Mouse (Mus musculus): ENCODE data around the gene Olfr963. TPM values are rescaled to one million over a fixed set of nuclear protein-coding genes. Genes with fewer than 3 reads are reported as not detected.
A peak's percentile ranks its signal among the peaks of the same experiment; 100 is the strongest.
"Not testable (repeated sequence)": the region's sequence is repeated elsewhere in the genome, so short reads cannot be mapped to it uniquely, and the experiment has no call there.

The Olfr963 gene
- polyA plus RNA-seq, 1 experiment from 2014 or later = not detected

GRCm38 (mm10) chr9:39679280-39679679 is 12.3 kb downstream of the Olfr963 start:
- H3K27ac ChIP-seq = no peak overlapping the region
- WGBS = 61% methylated on average over 2 of the region's 2 CpGs
- H3K36me3 ChIP-seq = no peaks in the 10 kb centered on the region
- H3K9me3 ChIP-seq = no peaks in the 10 kb centered on the region
- H3K27me3 ChIP-seq = no peaks in the 10 kb centered on the region
- no peaks in the 10 kb centered on the region for H3K4me1 ChIP-seq
- no peak overlapping the region for H3K4me2 ChIP-seq
- H3K4me3 ChIP-seq = no peak overlapping the region
- no peak overlapping the region for H3K9ac ChIP-seq
- ATAC-seq (ENCODE audit: borderline replicate concordance, extremely low read depth, low FRiP score, low TSS enrichment) = no peak

GRCm38 (mm10) chr9:39701123-39701522 is 34.1 kb downstream of the Olfr963 start:
- WGBS = 86% methylated on average over 8 of the region's 8 CpGs
- not testable (repeated sequence) for ATAC-seq (ENCODE audit: borderline replicate concordance, extremely low read depth, low FRiP score, low TSS enrichment); H3K9ac ChIP-seq

GRCm38 (mm10) chr9:39707017-39707416 is 40.0 kb downstream of the Olfr963 start, which contains the start of gene Olfr149:
Olfr149 (minus strand) TSS chr9:39707117.
- H3K27me3 ChIP-seq = no peaks in the 10 kb centered on the region
- no peak within 1 kb of the TSS for H3K4me2 ChIP-seq
- H3K9me3 ChIP-seq = no peaks in the 10 kb centered on the region
- no peak within 1 kb of the TSS for H3K4me3 ChIP-seq
- H3K27ac ChIP-seq = no peak within 1 kb of the TSS
- no peak for ATAC-seq (ENCODE audit: borderline replicate concordance, extremely low read depth, low FRiP score, low TSS enrichment)
- H3K36me3 ChIP-seq = no peaks in the 10 kb centered on the region
- H3K4me1 ChIP-seq = 0 out of 2 replicates have a peak, but pooled peaks cover 3% of the 10 kb centered on the region
- no peak within 1 kb of the TSS for H3K9ac ChIP-seq

More at GRCm38 (mm10) chr9:39701123-39701522, 34.1 kb downstream of the Olfr963 start:
- H3K27me3 ChIP-seq, H3K4me3 ChIP-seq, H3K36me3 ChIP-seq, H3K4me2 ChIP-seq, H3K27ac ChIP-seq, H3K4me1 ChIP-seq, H3K9me3 ChIP-seq: not testable (repeated sequence)

- Histone ChIP-seq H3K27ac (no peak overlapping the region), H3K36me3 (no peaks in the 10 kb centered on the region), H3K4me3 (no peak overlapping the region), H3K4me1 (0 out of 2 replicates have a peak, but pooled peaks cover 3% of the 10 kb centered on the region), H3K4me2 (no peak overlapping the region), H3K9me3 (no peaks in the 10 kb centered on the region), H3K9ac (no peak overlapping the region), H3K27me3 (no peaks in the 10 kb centered on the region)
- ATAC-seq (ENCODE audit: borderline replicate concordance, extremely low read depth, low FRiP score, low TSS enrichment) = peak; percentile 64; the same call in 1 of the 2 replicates
- WGBS = 37% methylated on average over 3 of the region's 3 CpGs
Measured at GRCm38 (mm10) chr9:39708958-39709357, 42.0 kb downstream of the Olfr963 start.

GRCm38 (mm10) chr9:39711053-39711452 is 44.0 kb downstream of the Olfr963 start, which contains the start of gene Olfr965:
Olfr965 (plus strand) TSS chr9:39711353.
- Histone ChIP-seq H3K9me3 (no peaks in the 10 kb centered on the region), H3K4me3 (no peak within 1 kb of the TSS), H3K4me1 (0 out of 2 replicates have a peak, but pooled peaks cover 3% of the 10 kb centered on the region), H3K36me3 (no peaks in the 10 kb centered on the region), H3K27ac (no peak within 1 kb of the TSS), H3K27me3 (no peaks in the 10 kb centered on the region), H3K9ac (no peak within 1 kb of the TSS), H3K4me2 (no peak within 1 kb of the TSS)
- no peak for ATAC-seq (ENCODE audit: borderline replicate concordance, extremely low read depth, low FRiP score, low TSS enrichment)

Other genes starting within 250 kb of the Olfr963 start
- not detected in 2 replicates for gene Olfr952, start 240.1 kb upstream of the Olfr963 start, polyA plus RNA-seq (2015; fragmentation: Nextera tagmentation; extraction: Ambion mirVana)
- not detected in 2 replicates for gene Olfr954, start 210.5 kb upstream of the Olfr963 start, polyA plus RNA-seq (2015; fragmentation: Nextera tagmentation; extraction: Ambion mirVana)
- not detected in 2 replicates for gene Olfr955, start 195.3 kb upstream of the Olfr963 start, polyA plus RNA-seq (2015; fragmentation: Nextera tagmentation; extraction: Ambion mirVana)
- not detected in 2 replicates for gene Olfr44, start 173.2 kb upstream of the Olfr963 start, polyA plus RNA-seq (2015; fragmentation: Nextera tagmentation; extraction: Ambion mirVana)
- gene Olfr957, start 151.4 kb upstream of the Olfr963 start, polyA plus RNA-seq (2015; fragmentation: Nextera tagmentation; extraction: Ambion mirVana) = not detected in 2 replicates
- gene Olfr958, start 113.2 kb upstream of the Olfr963 start, polyA plus RNA-seq (2015; fragmentation: Nextera tagmentation; extraction: Ambion mirVana) = not detected in 2 replicates
- gene Olfr959, start 91.6 kb upstream of the Olfr963 start, polyA plus RNA-seq (2015; fragmentation: Nextera tagmentation; extraction: Ambion mirVana) = not detected in 2 replicates
- 8.2 and 10.0 TPM in 2 replicates for gene AW551984, start 62.8 kb upstream of the Olfr963 start, polyA plus RNA-seq (2015; fragmentation: Nextera tagmentation; extraction: Ambion mirVana)
- not detected in 2 replicates for gene Olfr148, start 56.5 kb upstream of the Olfr963 start, polyA plus RNA-seq (2015; fragmentation: Nextera tagmentation; extraction: Ambion mirVana)
- gene Olfr960, start 45.8 kb upstream of the Olfr963 start, polyA plus RNA-seq (2015; fragmentation: Nextera tagmentation; extraction: Ambion mirVana) = not detected in 2 replicates
- not detected in 2 replicates for gene Olfr961, start 22.1 kb upstream of the Olfr963 start, polyA plus RNA-seq (2015; fragmentation: Nextera tagmentation; extraction: Ambion mirVana)
- gene Olfr149, start 39.9 kb downstream of the Olfr963 start, polyA plus RNA-seq (2015; fragmentation: Nextera tagmentation; extraction: Ambion mirVana) = not detected in 2 replicates
- gene Olfr965, start 44.1 kb downstream of the Olfr963 start, polyA plus RNA-seq (2015; fragmentation: Nextera tagmentation; extraction: Ambion mirVana) = not detected in 2 replicates
- not detected in 2 replicates for gene Olfr150, start 63.8 kb downstream of the Olfr963 start, polyA plus RNA-seq (2015; fragmentation: Nextera tagmentation; extraction: Ambion mirVana)
- not detected in 2 replicates for gene Olfr967, start 79.0 kb downstream of the Olfr963 start, polyA plus RNA-seq (2015; fragmentation: Nextera tagmentation; extraction: Ambion mirVana)
- not detected in 2 replicates for gene Olfr968, start 116.0 kb downstream of the Olfr963 start, polyA plus RNA-seq (2015; fragmentation: Nextera tagmentation; extraction: Ambion mirVana)
- not detected in 2 replicates for gene Olfr969, start 123.7 kb downstream of the Olfr963 start, polyA plus RNA-seq (2015; fragmentation: Nextera tagmentation; extraction: Ambion mirVana)
- gene Olfr970, start 141.7 kb downstream of the Olfr963 start, polyA plus RNA-seq (2015; fragmentation: Nextera tagmentation; extraction: Ambion mirVana) = not detected in 2 replicates
- not detected in 2 replicates for gene Olfr971, start 169.7 kb downstream of the Olfr963 start, polyA plus RNA-seq (2015; fragmentation: Nextera tagmentation; extraction: Ambion mirVana)
- not detected in 2 replicates for gene Olfr972, start 199.2 kb downstream of the Olfr963 start, polyA plus RNA-seq (2015; fragmentation: Nextera tagmentation; extraction: Ambion mirVana)
- gene Olfr229, start 240.1 kb downstream of the Olfr963 start, polyA plus RNA-seq (2015; fragmentation: Nextera tagmentation; extraction: Ambion mirVana) = not detected in 2 replicates